Mouse (Mus musculus) CD4-positive, CD25-positive, alpha-beta regulatory T cell, adult 4 months (primary cell): ENCODE data around the gene Vmn2r-ps159. TPM values are rescaled to one million over a fixed set of nuclear protein-coding genes. Genes with fewer than 3 reads are reported as not detected.
"Not testable (repeated sequence)": the region's sequence is repeated elsewhere in the genome, so short reads cannot be mapped to it uniquely, and the experiment has no call there.

Experiments used
- ATAC-seq: one replicate; pipeline ENCODE4 v1.8.0; 2017
- polyA plus RNA-seq, 2 experiments: library from polyadenylated mRNA; unstranded; fragments of 100-300 nt; shearing (Covaris generic); gene quantifications; one replicate each; pipeline ENCODE4 v1.2.1; 2017

Gene Vmn2r-ps159
- not detected for polyA plus RNA-seq

GRCm38 (mm10) chr4:156330803-156331202, at the start of gene Vmn2r-ps159:
Vmn2r-ps159 (plus strand) TSS chr4:156331103.
- ATAC-seq: not testable (repeated sequence)

DNA sequence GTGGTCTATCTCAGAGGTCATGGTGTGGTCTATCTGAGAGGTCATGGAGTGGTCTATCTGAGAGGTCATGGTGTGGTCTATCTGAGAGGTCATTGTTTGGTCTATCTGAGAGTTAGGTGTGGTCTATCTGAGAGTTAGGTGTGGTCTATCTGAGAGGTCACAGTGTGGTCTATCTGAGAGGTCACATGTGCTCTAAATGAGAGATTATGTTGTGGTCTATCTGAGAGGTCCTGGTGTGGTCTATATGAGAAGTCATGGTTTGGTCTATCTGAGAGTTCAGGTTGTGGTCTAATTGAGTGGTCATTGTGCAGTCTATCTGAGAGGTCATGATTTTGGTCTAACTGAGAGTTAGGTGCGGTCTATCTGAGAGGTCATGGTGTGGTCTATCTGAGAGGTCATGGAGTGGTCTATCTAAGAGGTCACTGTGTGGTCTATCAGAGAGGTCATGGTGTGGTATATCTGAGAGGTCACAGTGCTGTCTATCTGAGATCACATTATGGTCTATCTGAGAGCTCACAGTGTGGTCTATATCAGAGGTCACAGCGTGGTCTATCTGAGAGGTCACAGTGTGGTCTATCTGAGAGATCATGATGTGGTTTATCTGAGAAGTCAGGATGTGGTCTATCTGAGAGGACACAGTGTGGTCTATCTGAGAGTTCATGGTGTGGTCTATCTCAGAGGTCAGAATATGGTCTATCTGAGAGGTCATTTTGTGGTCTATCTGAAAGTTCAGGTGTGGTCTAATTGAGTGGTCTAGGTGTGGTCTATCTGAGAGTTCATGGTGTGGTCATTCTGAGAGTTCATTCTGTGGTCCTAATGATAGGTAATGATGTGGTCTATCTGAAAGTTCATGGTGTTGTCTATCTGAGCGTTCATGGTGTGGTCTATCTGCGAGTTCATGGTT, 10.9 kb downstream of the Vmn2r-ps159 start:
- ATAC-seq: not testable (repeated sequence)

DNA sequence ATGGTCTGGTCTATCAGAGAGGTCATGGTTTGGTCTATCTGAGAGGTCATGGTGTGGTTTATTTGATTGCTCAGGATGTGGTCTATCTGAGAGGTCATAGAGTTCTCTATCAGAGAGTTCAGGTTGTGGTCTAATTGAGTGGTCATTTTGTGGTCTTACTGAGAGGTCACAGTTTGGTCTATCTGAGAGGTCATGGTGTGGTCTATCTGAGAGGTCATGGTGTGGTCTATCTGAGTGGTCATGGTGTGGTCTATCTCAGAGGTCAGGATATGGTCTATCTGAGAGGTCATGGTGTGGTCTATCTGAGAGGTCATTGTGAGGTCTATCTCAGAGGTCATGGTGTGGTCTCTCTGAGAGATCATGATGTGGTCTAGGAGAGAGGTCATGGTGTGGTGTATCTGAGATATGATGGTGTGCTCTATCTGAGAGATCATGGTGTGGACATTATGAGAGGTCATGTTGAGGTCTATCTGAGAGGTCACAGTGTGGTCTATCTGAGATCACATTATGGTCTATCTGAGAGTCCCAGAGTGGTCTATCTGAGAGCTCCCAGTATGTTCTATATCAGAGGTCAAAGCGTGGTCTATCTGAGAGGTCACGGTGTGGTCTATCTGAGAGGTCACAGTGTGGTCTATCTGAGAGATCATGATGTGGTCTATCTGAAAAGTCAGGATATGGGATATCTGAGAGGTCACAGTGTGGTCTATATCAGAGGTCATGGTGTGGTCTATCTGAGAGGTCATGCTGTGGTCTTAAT, 11.8 kb downstream of the Vmn2r-ps159 start:
- no peak for ATAC-seq

GRCm38 (mm10) chr4:156343332-156343731, 12.4 kb downstream of the Vmn2r-ps159 start:
- no peak for ATAC-seq

- not testable (repeated sequence) for ATAC-seq
These were observed 26.0 kb downstream of the Vmn2r-ps159 start for GRCm38 (mm10) chr4:156356756-156357437.

Other genes starting within 250 kb of the Vmn2r-ps159 start
- 10 to 100 TPM; 17.4 to 29.4 TPM for gene 9430015G10Rik, start 221.1 kb upstream of the Vmn2r-ps159 start, polyA plus RNA-seq
- not detected for gene Rnf223, start 200.6 kb upstream of the Vmn2r-ps159 start, polyA plus RNA-seq
- gene Agrn, start 133.6 kb upstream of the Vmn2r-ps159 start, polyA plus RNA-seq: 1 to 10 TPM; 3.6 to 3.9 TPM
- gene Isg15, start 130.3 kb upstream of the Vmn2r-ps159 start, polyA plus RNA-seq: 10 to 100 TPM; 49.3 to 70.2 TPM
- 10 to 100 TPM in 1 of 2 experiments, 1 to 10 TPM in 1; 8.0 to 10.5 TPM for gene AW011738, start 127.8 kb upstream of the Vmn2r-ps159 start, polyA plus RNA-seq
- gene Perm1, start 115.2 kb upstream of the Vmn2r-ps159 start, polyA plus RNA-seq: 1 to 10 TPM in 1 of 2 experiments, under 1 TPM in 1; 0.86 to 1.4 TPM
- gene Plekhn1, start 96.2 kb upstream of the Vmn2r-ps159 start, polyA plus RNA-seq: 1 to 10 TPM; 8.3 to 9.0 TPM
- gene Noc2l, start 95.1 kb upstream of the Vmn2r-ps159 start, polyA plus RNA-seq: 10 to 100 TPM; 12.6 to 16.9 TPM
- gene Samd11, start 75.4 kb upstream of the Vmn2r-ps159 start, polyA plus RNA-seq: 1 to 10 TPM; 2.4 to 4.1 TPM